Mouse (Mus musculus): ENCODE measurements around the gene Gpc6. TPM values are rescaled to one million over a fixed set of nuclear protein-coding genes. Genes with fewer than 3 reads are reported as not detected.

The Gpc6 gene
- total and polyA plus RNA-seq, 3 experiments = not detected

GRCm38 (mm10) chr14:117499354-117499753, 574.2 kb downstream of the Gpc6 start:
- no peaks in the 10 kb centered on the region for H3K4me1 ChIP-seq (ENCODE audit: control insufficient read depth in 1 of 2, insufficient read depth in 2 of 2, low read length in 2 of 2)
- TF ChIP-seq ZNF384 (IDR thresholded peaks at IDR 0.05; ENCODE audit: low read depth, low read length) = no peak
- no peak for TF ChIP-seq TCF12 (IDR thresholded peaks at IDR 0.05; ENCODE audit: low read depth, low read length)
- no peak for TF ChIP-seq USF2 (IDR thresholded peaks at IDR 0.05; ENCODE audit: borderline replicate concordance in 1 of 2, insufficient read depth in 1 of 2, low read depth in 1 of 2, low read length in 2 of 2)
- no peak for TF ChIP-seq UBTF (IDR thresholded peaks at IDR 0.05; ENCODE audit: borderline replicate concordance, insufficient read depth, low read depth, low read length)
- no peak overlapping the region for H3K9ac ChIP-seq (ENCODE audit: control insufficient read depth, low read depth, low read length, poor library complexity, severe bottlenecking)
- H3K9me3 ChIP-seq (replicated peaks; ENCODE audit: insufficient read depth, low read length) = no peaks in the 10 kb centered on the region
- H3K27ac ChIP-seq (ENCODE audit: control insufficient read depth, low read depth, low read length) = no peak overlapping the region
- no peaks in the 10 kb centered on the region for H3K79me2 ChIP-seq (ENCODE audit: control insufficient read depth, insufficient read depth, low read length, poor library complexity)
- no peak for DNase-seq (ENCODE audit: low read depth, low spot score)
- no peaks in the 10 kb centered on the region for H3K36me3 ChIP-seq (ENCODE audit: control insufficient read depth in 1 of 2, insufficient read depth in 2 of 2, low read length in 2 of 2)
- H3K27me3 ChIP-seq (ENCODE audit: control insufficient read depth in 1 of 2, insufficient read depth in 2 of 2, low read length in 2 of 2) = no peaks in the 10 kb centered on the region
- no peak overlapping the region for H3K4me3 ChIP-seq (ENCODE audit: control insufficient read depth in 1 of 2, insufficient read depth in 1 of 2, low read depth in 2 of 2, low read length in 2 of 2)

- no peak for TF ChIP-seq ZMIZ1 (IDR thresholded peaks at IDR 0.05; ENCODE audit: low read depth, low read length)
- no peak for TF ChIP-seq GABPA (IDR thresholded peaks at IDR 0.05; ENCODE audit: low read depth, low read length)
- no peak for TF ChIP-seq RAD21 (IDR thresholded peaks at IDR 0.05; ENCODE audit: low read depth, low read length)
- no peak for TF ChIP-seq GATA1 (IDR thresholded peaks at IDR 0.05; ENCODE audit: low read depth, low read length)
- no peak for TF ChIP-seq POLR2A (IDR thresholded peaks at IDR 0.05; ENCODE audit: control insufficient read depth in 1 of 2, insufficient read depth in 1 of 2, low read depth in 1 of 2, low read length in 2 of 2, poor library complexity in 1 of 2)
- TF ChIP-seq TAL1 (IDR thresholded peaks at IDR 0.05; ENCODE audit: low read length) = no peak
- no peak for TF ChIP-seq CHD1 (IDR thresholded peaks at IDR 0.05; ENCODE audit: low read depth, low read length)
- no peak for TF ChIP-seq RCOR1 (IDR thresholded peaks at IDR 0.05; ENCODE audit: low read depth, low read length)
- no peak for TF ChIP-seq UBTF (IDR thresholded peaks at IDR 0.05; ENCODE audit: borderline replicate concordance, insufficient read depth, low read depth, low read length)
- TF ChIP-seq MAFK (IDR thresholded peaks at IDR 0.05; ENCODE audit: borderline replicate concordance, low read depth, low read length) = no peak
- TF ChIP-seq POLR2AphosphoS5 (IDR thresholded peaks at IDR 0.05; ENCODE audit: borderline replicate concordance, low read depth, low read length) = no peak
- TF ChIP-seq ZC3H11A (IDR thresholded peaks at IDR 0.05; ENCODE audit: low read depth, low read length) = no peak
- no peak for TF ChIP-seq ZNF384 (IDR thresholded peaks at IDR 0.05; ENCODE audit: low read depth, low read length)
- TF ChIP-seq USF1 (IDR thresholded peaks at IDR 0.05; ENCODE audit: low read depth, low read length) = no peak
- no peak for TF ChIP-seq CHD2 (IDR thresholded peaks at IDR 0.05; ENCODE audit: low read length)
- no peak for TF ChIP-seq POLR2AphosphoS2 (IDR thresholded peaks at IDR 0.05; ENCODE audit: low read length)
- Histone ChIP-seq H3K27me3 (ENCODE audit: control insufficient read depth in 1 of 2, insufficient read depth in 2 of 2, low read length in 2 of 2) (no peaks in the 10 kb centered on the region), H3K27ac (ENCODE audit: control insufficient read depth, low read depth, low read length) (no peak overlapping the region), H3K9ac (ENCODE audit: control insufficient read depth, low read depth, low read length, poor library complexity, severe bottlenecking) (no peak overlapping the region), H3K4me1 (ENCODE audit: control insufficient read depth in 1 of 2, insufficient read depth in 2 of 2, low read length in 2 of 2) (no peaks in the 10 kb centered on the region), H3K79me2 (ENCODE audit: control insufficient read depth, insufficient read depth, low read length, poor library complexity) (no peaks in the 10 kb centered on the region), H3K36me3 (ENCODE audit: control insufficient read depth in 1 of 2, insufficient read depth in 2 of 2, low read length in 2 of 2) (no peaks in the 10 kb centered on the region), H3K4me3 (ENCODE audit: control insufficient read depth in 1 of 2, insufficient read depth in 1 of 2, low read depth in 2 of 2, low read length in 2 of 2) (no peak overlapping the region), H3K9me3 (replicated peaks; ENCODE audit: insufficient read depth, low read length) (no peaks in the 10 kb centered on the region)
- no peak for DNase-seq (ENCODE audit: low read depth, low spot score)
Observed at GRCm38 (mm10) chr14:117514829-117515228, 589.7 kb downstream of the Gpc6 start.
